22 mouse cellular contexts compared by ENCODE assay signal in the genomic region with DNA sequence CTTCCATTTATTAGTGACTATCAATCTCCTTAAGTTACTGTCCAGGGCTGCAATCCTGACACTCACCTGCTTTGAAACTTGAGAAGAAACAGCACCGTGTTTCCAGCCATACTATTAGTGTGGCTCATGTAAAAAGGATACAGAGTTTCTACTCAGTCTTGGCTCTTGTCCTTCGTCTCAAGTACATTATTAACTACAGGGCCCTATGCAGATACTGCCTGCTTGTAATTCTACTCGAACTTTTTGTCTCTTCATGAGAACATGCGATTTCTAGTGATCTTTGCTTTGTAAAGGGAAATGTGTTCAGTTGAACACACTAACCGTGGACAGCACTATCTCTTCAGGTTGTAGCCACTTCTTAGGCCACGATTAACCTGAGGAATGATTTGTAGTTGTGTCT.
A peak's percentile ranks its signal among the peaks of the same experiment; 100 is the strongest.
DNase-seq lines count a peak whose midpoint lies in the region; ATAC-seq and TF ChIP-seq lines count a peak whose summit lies in the region.
"Had no signal": no experiment of that assay in that cellular context is flagged by ENCODE, and none has a peak within 500 bp of the region (broad histone marks: within the 10 kb centered on the region; RNA-seq: fewer than 3 reads in every experiment).

No protein-coding gene starts in this region.

- no peak for TF ChIP-seq POLR2A in kidney, adult 2 months (IDR thresholded peaks at IDR 0.05; ENCODE audit: low read depth, low read length)

- H3K9ac ChIP-seq in kidney, embryonic 16.5 days (replicated peaks; ENCODE audit: low read length) = no peak overlapping the region
- H3K9ac ChIP-seq in kidney, embryonic 14.5 days (ENCODE audit: low read depth, low read length) = no peak overlapping the region
- H3K9ac ChIP-seq in kidney, embryonic 15.5 days = no peak overlapping the region

- no peak overlapping the region for H3K4me3 ChIP-seq in kidney, embryonic 16.5 days (ENCODE audit: low read length)
- no peak overlapping the region for H3K4me3 ChIP-seq in kidney, adult 2 months (ENCODE audit: insufficient read depth, low read depth, low read length)
- no peak overlapping the region for H3K4me3 ChIP-seq in kidney, embryonic 14.5 days (ENCODE audit: low read length)
- H3K4me3 ChIP-seq in kidney, embryonic 15.5 days (replicated peaks) = no peak overlapping the region

- ATAC-seq in kidney, embryonic 16.5 days (ENCODE audit: low FRiP score, low TSS enrichment) = no peak
- ATAC-seq in kidney, embryonic 14.5 days (ENCODE audit: low FRiP score, low TSS enrichment) = no peak
- ATAC-seq in kidney, embryonic 15.5 days (replicated peaks; ENCODE audit: low FRiP score) = no peak
- ATAC-seq: activated CD4-positive, CD25-positive, alpha-beta regulatory T cell, adult 4 months; CD4-positive, CD25-positive, alpha-beta regulatory T cell, adult 4 months; Patski had no signal

- no peaks in the 10 kb centered on the region for H3K27me3 ChIP-seq in kidney, embryonic 16.5 days (ENCODE audit: insufficient read depth, low read length)
- no peaks in the 10 kb centered on the region for H3K27me3 ChIP-seq in kidney, adult 2 months (replicated peaks; ENCODE audit: control insufficient read depth, insufficient read depth, low read length)
- H3K27me3 ChIP-seq in kidney, embryonic 14.5 days (ENCODE audit: control insufficient read depth, insufficient read depth, low read length) = no peaks in the 10 kb centered on the region
- no peaks in the 10 kb centered on the region for H3K27me3 ChIP-seq in kidney, embryonic 15.5 days
- H3K27me3 ChIP-seq: CH12.LX, Patski had no signal

- H3K4me2 ChIP-seq in kidney, embryonic 16.5 days (replicated peaks; ENCODE audit: low read depth, low read length) = no peak overlapping the region
- H3K4me2 ChIP-seq in kidney, embryonic 14.5 days (replicated peaks; ENCODE audit: low read depth, low read length) = no peak overlapping the region
- H3K4me2 ChIP-seq in kidney, embryonic 15.5 days = no peak overlapping the region

- no peaks in the 10 kb centered on the region for H3K36me3 ChIP-seq in kidney, embryonic 16.5 days (ENCODE audit: insufficient read depth, low read length)
- H3K36me3 ChIP-seq in kidney, adult 2 months (ENCODE audit: control insufficient read depth, insufficient read depth, low read length) = no peaks in the 10 kb centered on the region
- H3K36me3 ChIP-seq in kidney, embryonic 14.5 days (ENCODE audit: control insufficient read depth, insufficient read depth, low read length) = no peaks in the 10 kb centered on the region
- no peaks in the 10 kb centered on the region for H3K36me3 ChIP-seq in kidney, embryonic 15.5 days
- H3K36me3 ChIP-seq: G1E had no signal

- 57% methylated on average over 6 of the region's 6 CpGs for WGBS in kidney, embryonic 16.5 days
- WGBS in kidney, adult 2 months = 45% methylated on average over 6 of the region's 6 CpGs
- 61% methylated on average over 6 of the region's 6 CpGs for WGBS in kidney, embryonic 14.5 days
- WGBS in kidney, embryonic 15.5 days = 62% methylated on average over 6 of the region's 6 CpGs

- H3K27ac ChIP-seq in kidney, embryonic 16.5 days (ENCODE audit: low read length) = no peak overlapping the region
- H3K27ac ChIP-seq in kidney, adult 2 months (ENCODE audit: insufficient read depth, low read depth, low read length) = 0 out of 2 replicates have a peak overlapping the region, but pooled peaks have one; percentile 56
- no peak overlapping the region for H3K27ac ChIP-seq in kidney, embryonic 14.5 days (ENCODE audit: low read depth, low read length)
- H3K27ac ChIP-seq in kidney, embryonic 15.5 days = no peak overlapping the region

- no peaks in the 10 kb centered on the region for H3K9me3 ChIP-seq in kidney, embryonic 16.5 days (ENCODE audit: low read length)
- no peaks in the 10 kb centered on the region for H3K9me3 ChIP-seq in kidney, embryonic 14.5 days (ENCODE audit: control insufficient read depth, low read length)
- no peaks in the 10 kb centered on the region for H3K9me3 ChIP-seq in kidney, embryonic 15.5 days (replicated peaks)

- peaks cover 25% of the 10 kb centered on the region for H3K4me1 ChIP-seq in kidney, embryonic 16.5 days (ENCODE audit: insufficient read depth, low read length)
- peaks cover 20% of the 10 kb centered on the region; the same call in 1 of the 2 replicates for H3K4me1 ChIP-seq in kidney, adult 2 months (ENCODE audit: control insufficient read depth, insufficient read depth, low read length)
- H3K4me1 ChIP-seq in kidney, embryonic 14.5 days (ENCODE audit: control insufficient read depth, insufficient read depth, low read length) = peaks cover 29% of the 10 kb centered on the region
- peaks cover 30% of the 10 kb centered on the region for H3K4me1 ChIP-seq in kidney, embryonic 15.5 days

- no peak for TF ChIP-seq CTCF in kidney, adult 2 months (conservative IDR thresholded peaks at IDR 0.05; ENCODE audit: insufficient read depth, insufficient read length, low read depth, low read length)

- DNase-seq in kidney, adult 11 months = peak; percentile 14
- DNase-seq in kidney, postnatal 4 days = no peak
- peak; percentile 21 for DNase-seq in kidney, adult 18-20 months
- DNase-seq in kidney, adult 2 months = peak; percentile 67
- DNase-seq in kidney, adult 9 months = peak; percentile 52
- DNase-seq: adrenal gland, adult 2 months; adrenal gland, adult 8-10 months; adrenal gland, postnatal 10 days; adrenal gland, postnatal 14 days; adrenal gland, postnatal 25 days; adrenal gland, postnatal 36 days; B cell, adult 2 months; cerebellum, adult 11 months; cerebellum, adult 11-12 months had no signal

Comparison
In these comparisons a context has a peak if more than half of its experiments do, and no peak if none do; other contexts are left out.
1. DNase-seq: peak in kidney, adult 11 months (single experiment), kidney, adult 18-20 months (single experiment), kidney, adult 2 months (single experiment) and kidney, adult 9 months (single experiment); none in kidney, postnatal 4 days (0 of 2).